Mouse (Mus musculus) liver, postnatal 0 days (tissue): Measurements from ENCODE around the gene Ndufb11.

Experiments used
- CTCF ChIP-seq: sonication (generic); IDR thresholded peaks from 2 replicates; pipeline ENCODE4 v1.5.1; 2016; ENCODE audit warnings: antibody characterized with exemption, low read depth
- EP300 ChIP-seq: IDR thresholded peaks from 2 replicates; pipeline ENCODE4 v1.6.1; 2016; ENCODE audit warnings: antibody characterized with exemption, low read depth, mild to moderate bottlenecking

- TF ChIP-seq CTCF (no peak), EP300 (no peak)
These were observed 41.5 kb upstream of the Ndufb11 start for GRCm38 (mm10) chrX:20658891-20659406.
